Mouse (Mus musculus) left cerebral cortex, adult 8-10 months (tissue): Measurements from ENCODE around the gene Olfr279. TPM values are rescaled to one million over a fixed set of nuclear protein-coding genes. Genes with fewer than 3 reads are reported as not detected.

Source experiments
- DNase-seq, 2 experiments: peaks; one replicate each; pipeline ENCODE4 v3.0.0; 2022; ENCODE audit warnings: low spot score in 2 of 2
- microRNA-seq, 2 experiments: library from miRNA; unstranded; fragments of <30 nt; microRNA quantifications; one replicate each; pipeline ENCODE4 v1.2.0; 2022
- total RNA-seq, 4 experiments: library from RNA; stranded (reverse); gene quantifications; 2 replicates each; pipeline ENCODE4 v1.2.4; 2022

The Olfr279 gene
- total RNA-seq, 4 experiments from 2014 or later: not detected

GRCm38 (mm10) chr15:98543341-98543740, 51.1 kb downstream of the Olfr279 start:
- no peak for DNase-seq

- DNase-seq: no peak
These were observed 52.9 kb downstream of the Olfr279 start for GRCm38 (mm10) chr15:98545151-98545550.

GRCm38 (mm10) chr15:98546843-98547242, 54.6 kb downstream of the Olfr279 start:
- no peak for DNase-seq

Small RNA genes lying within 50 kb of the gene (microRNA-seq; reads per million reads assigned to microRNA genes)
- gene Mir1291: 4.0 to 11.5 reads per million in 2 experiments

Other genes with a start within 250 kb of the Olfr279 start
- gene H1fnt, start 235.1 kb upstream of the Olfr279 start, total RNA-seq: not detected
- gene Zfp641, start 196.2 kb upstream of the Olfr279 start, total RNA-seq: 1 to 10 TPM; 7.4 to 8.3 (median 8.1) TPM
- not detected for gene Olfr285, start 175.0 kb upstream of the Olfr279 start, total RNA-seq
- gene Olfr284, start 151.4 kb upstream of the Olfr279 start, total RNA-seq: not detected
- not detected for gene Olfr283, start 111.5 kb upstream of the Olfr279 start, total RNA-seq
- gene Olfr282, start 61.2 kb upstream of the Olfr279 start, total RNA-seq: not detected
- not detected for gene Olfr281, start 39.8 kb upstream of the Olfr279 start, total RNA-seq
- not detected for gene OR5BS1P, start 22.5 kb upstream of the Olfr279 start, total RNA-seq
- gene Lalba, start 9.7 kb upstream of the Olfr279 start, total RNA-seq: not detected
- 10 to 100 TPM; 54.0 to 61.0 (median 56.8) TPM for gene Kansl2, start 41.9 kb downstream of the Olfr279 start, total RNA-seq
- 10 to 100 TPM; 35.1 to 44.7 (median 40.9) TPM for gene Ccnt1, start 78.5 kb downstream of the Olfr279 start, total RNA-seq
- not detected for gene 4930415O20Rik, start 78.6 kb downstream of the Olfr279 start, total RNA-seq
- 10 to 100 TPM; 39.7 to 46.1 (median 41.2) TPM for gene Adcy6, start 117.7 kb downstream of the Olfr279 start, total RNA-seq
- 100 to 1,000 TPM; 212 to 229 (median 221) TPM for gene Cacnb3, start 138.4 kb downstream of the Olfr279 start, total RNA-seq
- 10 to 100 TPM; 77.3 to 95.7 (median 87.1) TPM for gene Ddx23, start 170.5 kb downstream of the Olfr279 start, total RNA-seq
- gene Rnd1, start 185.1 kb downstream of the Olfr279 start, total RNA-seq: 10 to 100 TPM; 15.6 to 22.9 (median 20.5) TPM
- 10 to 100 TPM in 3 of 4 experiments, 1 to 10 TPM in 1; 8.6 to 12.7 (median 11.6) TPM for gene Ccdc65, start 215.8 kb downstream of the Olfr279 start, total RNA-seq
- 1 to 10 TPM; 1.1 to 2.3 (median 2.0) TPM for gene Fkbp11, start 235.8 kb downstream of the Olfr279 start, total RNA-seq